Mouse (Mus musculus) liver, adult 2 months (tissue): ENCODE data around the gene Kif26b. TPM values are rescaled to one million over a fixed set of nuclear protein-coding genes. Genes with fewer than 3 reads are reported as not detected.

Source experiments
- DNase-seq: peaks from one replicate; pipeline ENCODE4 v3.0.0-alpha.2; 2011; ENCODE audit warnings: low read depth, low spot score; ENCODE audit errors: extremely low read depth
- H3K27ac ChIP-seq: fragments of 200-500 bp; replicated peaks from 2 replicates; pipeline ENCODE4 v1.5.1; 2012; ENCODE audit warnings: low read depth, mild to moderate bottlenecking, control low read depth, inconsistent platforms, low read length; ENCODE audit not compliant: insufficient read depth
- H3K27me3 ChIP-seq: fragments of 200-500 bp; 2 replicates; pipeline ENCODE4 v1.6.1; 2012; ENCODE audit warnings: mild to moderate bottlenecking, moderate library complexity, low read length, inconsistent platforms; ENCODE audit not compliant: control insufficient read depth, insufficient read depth
- H3K36me3 ChIP-seq: fragments of 200-500 bp; 2 replicates; pipeline ENCODE4 v1.6.1; 2012; ENCODE audit warnings: low read length, inconsistent platforms; ENCODE audit not compliant: control insufficient read depth, insufficient read depth
- H3K4me1 ChIP-seq: fragments of 200-500 bp; 2 replicates; pipeline ENCODE4 v1.6.1; 2011; ENCODE audit warnings: low read length; ENCODE audit not compliant: control insufficient read depth, insufficient read depth
- H3K4me3 ChIP-seq: fragments of 200-500 bp; 2 replicates; pipeline ENCODE4 v1.5.1; 2011; ENCODE audit warnings: low read depth, mild to moderate bottlenecking, control low read depth, low read length, moderate library complexity; ENCODE audit not compliant: insufficient read depth
- H3K79me2 ChIP-seq: fragments of 200-500 bp; 2 replicates; pipeline ENCODE4 v1.6.1; 2012; ENCODE audit warnings: inconsistent platforms, mild to moderate bottlenecking, low read length, moderate library complexity; ENCODE audit not compliant: control insufficient read depth, insufficient read depth
- H3K9ac ChIP-seq: fragments of 200-500 bp; 2 replicates; pipeline ENCODE4 v1.6.1; 2012; ENCODE audit warnings: low read depth, mild to moderate bottlenecking, control low read depth, inconsistent platforms, low read length
- CTCF ChIP-seq: fragments of 200-500 bp; IDR thresholded peaks from 2 replicates; pipeline ENCODE4 v1.5.1; 2011; ENCODE audit warnings: low read depth, low read length, control low read depth
- POLR2A ChIP-seq: fragments of 200-500 bp; IDR thresholded peaks from 2 replicates; pipeline ENCODE4 v1.6.1; 2011; ENCODE audit warnings: low read length, control low read depth; ENCODE audit not compliant: insufficient read depth; ENCODE audit errors: extremely low read depth
- WGBS: fragments of 180-500 bp; shearing (Covaris S2); methylation state at CpG from one replicate; pipeline ENCODE4 v1.1.7; 2018; 5-methylcytosine and 5-hydroxymethylcytosine counted together
- polyA plus RNA-seq: library from polyadenylated mRNA; depleted of rRNA; stranded (reverse); fragments of >200 nt; gene quantifications from 2 replicates; pipeline ENCODE4 v1.2.3, GENCODE M21; 2012
- total RNA-seq: library from RNA; depleted of rRNA; stranded (reverse); fragments of >200 nt; gene quantifications from 2 replicates; pipeline ENCODE4 v1.2.3, GENCODE M21; 2014

Kif26b gene
- total and polyA plus RNA-seq, 2 experiments, result 0.10 to 0.28 TPM

DNA sequence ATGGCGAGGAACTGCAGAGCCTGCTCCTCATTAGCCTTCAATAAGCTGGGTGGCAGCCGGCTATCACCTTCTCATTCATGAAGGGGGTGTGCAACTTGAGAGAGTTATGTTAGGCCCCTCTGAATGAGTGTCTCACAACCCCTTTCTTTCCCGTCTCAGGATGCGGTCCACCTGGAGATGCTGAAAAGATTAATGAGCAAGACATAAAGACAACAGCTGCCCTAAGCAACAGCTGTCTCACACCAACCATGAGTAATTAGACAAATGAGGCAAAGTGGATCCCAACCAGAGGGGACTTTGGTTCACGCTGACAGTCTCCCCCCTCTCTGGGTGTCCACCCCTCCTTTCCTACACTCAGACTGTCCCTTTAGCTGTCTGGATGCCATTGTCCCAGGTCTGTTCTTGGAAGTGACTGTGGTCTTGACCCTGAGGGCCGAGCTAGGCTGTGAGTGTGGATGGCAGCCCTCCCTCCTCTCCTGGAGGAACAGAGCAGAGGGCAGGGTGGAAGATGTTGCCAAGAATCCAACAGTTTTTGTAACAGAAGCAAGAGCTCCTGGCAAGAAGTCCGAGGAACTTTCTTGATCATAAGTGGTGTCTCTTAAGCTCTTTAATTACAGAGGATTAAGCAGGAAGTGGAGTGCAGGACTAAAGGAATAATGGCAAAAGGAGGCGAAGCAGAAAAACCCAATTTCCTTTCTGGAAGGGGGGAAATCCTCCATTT lies 331.9 kb downstream of the Kif26b start:
- no peak for DNase-seq

DNA sequence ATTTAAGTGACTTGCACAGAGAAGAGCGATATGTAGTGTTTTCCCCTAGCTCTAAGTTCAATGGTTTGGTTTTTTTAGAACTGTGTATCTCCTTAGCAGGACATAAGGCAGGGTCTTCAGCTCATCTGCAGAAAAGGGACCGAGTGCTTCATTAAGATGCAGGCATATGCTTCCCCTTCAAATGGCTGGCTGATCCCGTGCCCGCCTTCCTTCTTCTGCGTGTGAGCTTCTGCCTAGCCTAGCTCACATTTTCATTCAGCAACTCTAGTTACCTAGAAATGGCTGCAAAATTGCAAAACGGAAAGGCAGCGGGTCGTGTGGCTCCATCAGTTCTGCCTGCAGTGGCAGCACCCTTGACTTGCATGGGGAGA lies 332.5 kb downstream of the Kif26b start:
- no peak overlapping the region for H3K27ac ChIP-seq
- H3K4me3 ChIP-seq, result no peak overlapping the region
- WGBS, result 91% methylated on average over 8 of the region's 8 CpGs
- TF ChIP-seq POLR2A (no peak), CTCF (no peak)
- no peak for DNase-seq
- H3K27me3 ChIP-seq, result no peaks in the 10 kb centered on the region
- H3K79me2 ChIP-seq, result no peaks in the 10 kb centered on the region
- no peaks in the 10 kb centered on the region for H3K36me3 ChIP-seq
- no peaks in the 10 kb centered on the region for H3K4me1 ChIP-seq
- no peak overlapping the region for H3K9ac ChIP-seq

More for the DNA sequence above, 331.9 kb downstream of the Kif26b start:
- H3K4me1 ChIP-seq, result no peaks in the 10 kb centered on the region
- H3K4me3 ChIP-seq, result no peak overlapping the region
- H3K9ac ChIP-seq, result no peak overlapping the region
- H3K27ac ChIP-seq, result no peak overlapping the region
- no peaks in the 10 kb centered on the region for H3K36me3 ChIP-seq
- WGBS, result 75% methylated on average over 8 of the region's 8 CpGs
- no peaks in the 10 kb centered on the region for H3K27me3 ChIP-seq
- no peak for TF ChIP-seq CTCF
- no peak for TF ChIP-seq POLR2A
- H3K79me2 ChIP-seq, result no peaks in the 10 kb centered on the region

DNA sequence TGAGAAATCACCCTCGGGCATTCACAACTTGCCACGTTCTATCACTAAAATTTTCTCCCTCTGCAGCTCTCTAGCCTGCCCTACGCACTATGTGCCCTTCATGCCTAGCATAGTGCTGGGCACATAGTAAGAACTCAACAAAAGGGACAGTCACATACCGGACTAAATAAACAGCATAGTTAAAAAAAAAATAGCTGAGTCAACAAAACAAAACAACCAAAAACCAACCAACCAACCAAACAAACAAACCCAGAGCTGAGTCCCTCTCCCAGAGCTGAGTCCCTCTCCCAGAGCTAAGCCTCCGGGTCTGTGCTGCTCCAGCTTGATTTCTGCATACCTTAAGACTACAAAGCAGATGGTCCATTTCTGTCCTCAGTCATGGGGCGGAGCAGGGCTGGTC lies 334.8 kb downstream of the Kif26b start:
- Histone ChIP-seq H3K9ac (no peak overlapping the region), H3K4me1 (no peaks in the 10 kb centered on the region), H3K27me3 (no peaks in the 10 kb centered on the region), H3K79me2 (no peaks in the 10 kb centered on the region), H3K36me3 (no peaks in the 10 kb centered on the region), H3K27ac (no peak overlapping the region), H3K4me3 (no peak overlapping the region)
- WGBS, result 80% methylated on average over 6 of the region's 6 CpGs
- no peak for DNase-seq
- TF ChIP-seq CTCF, result no peak
- no peak for TF ChIP-seq POLR2A

DNA sequence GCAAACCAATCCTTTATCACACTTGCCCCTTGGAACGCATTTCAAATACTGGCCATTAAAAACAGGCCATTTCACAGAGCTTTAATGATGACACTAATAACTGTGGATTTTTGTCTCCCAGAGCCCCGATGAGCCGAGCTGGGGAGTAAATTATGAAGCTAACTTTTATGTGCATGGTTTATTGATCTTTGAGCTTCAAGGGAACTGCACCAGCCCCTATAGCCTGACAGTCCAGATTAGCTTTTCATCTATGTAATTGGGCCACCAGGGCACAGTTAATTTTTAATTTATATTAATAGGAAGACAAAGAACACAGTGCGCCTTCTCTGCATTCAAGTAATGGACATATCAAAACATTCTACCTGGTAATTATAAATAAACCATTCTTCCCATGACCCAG lies 335.4 kb downstream of the Kif26b start:
- H3K27ac ChIP-seq, result no peak overlapping the region
- no peaks in the 10 kb centered on the region for H3K4me1 ChIP-seq
- no peak overlapping the region for H3K9ac ChIP-seq
- H3K27me3 ChIP-seq, result no peaks in the 10 kb centered on the region
- no peak for DNase-seq
- TF ChIP-seq CTCF (no peak), POLR2A (no peak)
- 92% methylated on average over 4 of the region's 4 CpGs for WGBS
- no peaks in the 10 kb centered on the region for H3K36me3 ChIP-seq
- no peak overlapping the region for H3K4me3 ChIP-seq
- no peaks in the 10 kb centered on the region for H3K79me2 ChIP-seq

DNA sequence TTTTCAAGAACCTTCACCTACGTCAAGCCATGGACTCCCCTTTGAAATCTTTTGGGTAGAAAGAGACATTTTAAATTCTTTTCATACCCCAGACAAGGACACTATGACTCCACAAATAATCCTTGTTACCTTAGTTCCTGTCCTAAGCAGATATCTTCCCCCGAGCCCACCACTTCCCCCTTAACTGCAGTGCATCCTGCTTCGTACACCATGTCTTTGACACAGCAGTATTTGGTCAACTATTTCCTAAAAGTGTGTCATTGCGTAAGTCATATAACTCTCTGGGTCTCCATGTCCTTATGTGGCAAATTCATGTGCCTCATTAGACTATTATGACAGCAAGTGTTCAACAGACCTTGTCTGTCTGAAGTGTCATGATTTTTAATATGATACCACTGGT lies 337.8 kb downstream of the Kif26b start:
- H3K4me1 ChIP-seq, result no peaks in the 10 kb centered on the region
- no peaks in the 10 kb centered on the region for H3K36me3 ChIP-seq
- WGBS, result 77% methylated on average over 4 of the region's 4 CpGs

DNA sequence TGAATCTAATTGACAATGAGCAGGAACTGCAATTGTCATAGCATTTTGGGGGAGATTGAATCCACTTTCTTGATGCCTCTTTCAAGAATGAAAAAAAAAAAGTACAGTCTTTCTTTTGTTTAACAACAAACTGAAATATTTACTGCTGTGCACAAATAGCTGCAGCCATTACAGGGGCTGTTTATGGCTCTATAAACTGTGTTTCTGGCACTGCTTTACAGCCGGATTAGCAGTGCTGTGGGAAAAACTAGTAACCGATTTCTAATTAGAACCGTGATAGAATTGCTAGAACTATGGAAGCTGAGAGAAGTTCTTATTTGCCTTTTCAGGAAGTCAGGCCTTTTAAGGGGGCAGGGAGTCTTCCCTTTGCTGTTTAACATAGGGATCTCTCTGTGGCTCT lies 342.1 kb downstream of the Kif26b start:
- Histone ChIP-seq H3K4me1 (no peaks in the 10 kb centered on the region), H3K27ac (no peak overlapping the region), H3K9ac (no peak overlapping the region), H3K36me3 (no peaks in the 10 kb centered on the region), H3K27me3 (no peaks in the 10 kb centered on the region), H3K4me3 (no peak overlapping the region), H3K79me2 (no peaks in the 10 kb centered on the region)
- WGBS, result 77% methylated on average over 3 of the region's 3 CpGs
- no peak for DNase-seq
- TF ChIP-seq POLR2A, result no peak
- no peak for TF ChIP-seq CTCF

More for the DNA sequence above, 337.8 kb downstream of the Kif26b start:
- no peak for DNase-seq
- Histone ChIP-seq H3K27me3 (no peaks in the 10 kb centered on the region), H3K79me2 (no peaks in the 10 kb centered on the region), H3K9ac (no peak overlapping the region), H3K27ac (no peak overlapping the region), H3K4me3 (no peak overlapping the region)
- TF ChIP-seq CTCF, result no peak
- no peak for TF ChIP-seq POLR2A
